Mouse (Mus musculus) MEL (cell line): ENCODE results near the gene Trap1. TPM values are rescaled to one million over a fixed set of nuclear protein-coding genes. Genes with fewer than 3 reads are reported as not detected.
"Not testable (repeated sequence)": the region's sequence is repeated elsewhere in the genome, so short reads cannot be mapped to it uniquely, and the experiment has no call there.

ENCODE experiments used
- DNase-seq: peaks from one replicate; pipeline ENCODE4 v3.0.0; 2011; ENCODE audit warnings: low read depth, low spot score
- H3K27ac ChIP-seq: 2 replicates; pipeline ENCODE4 v1.5.1; 2012; ENCODE audit warnings: low read depth, mild to moderate bottlenecking, control low read depth, low read length, moderate library complexity; ENCODE audit not compliant: control insufficient read depth
- H3K27me3 ChIP-seq, 2 experiments: fragments of 150-350 bp in 1 of 2; sonication (generic) in 1 of 2; 2 replicates each; pipeline ENCODE4 v1.6.1; 2012; ENCODE audit warnings: low read length in 2 of 2, mild to moderate bottlenecking in 2 of 2, improper control_type of control experiment in 1 of 2, moderate library complexity in 1 of 2; ENCODE audit not compliant: insufficient read depth in 2 of 2, control insufficient read depth in 1 of 2
- H3K36me3 ChIP-seq, 2 experiments: 2 replicates each; pipeline ENCODE4 v1.6.1; 2012 to 2014; ENCODE audit warnings: low read length in 2 of 2, improper control_type of control experiment in 1 of 2, inconsistent platforms in 1 of 2, mild to moderate bottlenecking in 1 of 2; ENCODE audit not compliant: insufficient read depth in 2 of 2, control insufficient read depth in 1 of 2
- H3K4me1 ChIP-seq, 2 experiments: fragments of 150-350 bp in 1 of 2; sonication (generic) in 1 of 2; 2 replicates each; pipeline ENCODE4 v1.6.1; 2012; ENCODE audit warnings: low read length in 2 of 2, improper control_type of control experiment in 1 of 2, mild to moderate bottlenecking in 1 of 2; ENCODE audit not compliant: insufficient read depth in 2 of 2, control insufficient read depth in 1 of 2
- H3K4me3 ChIP-seq, 2 experiments: fragments of 150-350 bp in 1 of 2; sonication (generic) in 1 of 2; 2 replicates each; pipeline ENCODE4 v1.5.1; 2012; ENCODE audit warnings: low read depth in 2 of 2, low read length in 2 of 2, mild to moderate bottlenecking in 2 of 2, moderate library complexity in 2 of 2, control low read depth in 1 of 2, improper control_type of control experiment in 1 of 2; ENCODE audit not compliant: control insufficient read depth in 1 of 2, insufficient read depth in 1 of 2
- H3K79me2 ChIP-seq: 2 replicates; pipeline ENCODE4 v1.6.1; 2012; ENCODE audit warnings: mild to moderate bottlenecking, low read length, moderate library complexity; ENCODE audit not compliant: control insufficient read depth, poor library complexity, insufficient read depth
- H3K9ac ChIP-seq: 2 replicates; pipeline ENCODE4 v1.6.1; 2012; ENCODE audit warnings: low read depth, mild to moderate bottlenecking, control low read depth, low read length, moderate library complexity; ENCODE audit not compliant: control insufficient read depth, poor library complexity, severe bottlenecking
- H3K9me3 ChIP-seq: fragments of 150-350 bp; sonication (generic); replicated peaks from 2 replicates; pipeline ENCODE4 v1.6.1; 2012; ENCODE audit warnings: mild to moderate bottlenecking, low read length, improper control_type of control experiment, moderate library complexity; ENCODE audit not compliant: insufficient read depth
- E2F4 ChIP-seq: IDR thresholded peaks from 2 replicates; pipeline ENCODE4 v1.6.1; 2011; ENCODE audit warnings: low read depth, low read length, improper control_type of control experiment, borderline replicate concordance
- GABPA ChIP-seq: IDR thresholded peaks from 2 replicates; pipeline ENCODE4 v1.6.1; 2012; ENCODE audit warnings: low read depth, mild to moderate bottlenecking, inconsistent platforms, low read length, improper control_type of control experiment, moderate library complexity
- JUND ChIP-seq: IDR thresholded peaks from 2 replicates; pipeline ENCODE4 v1.6.1; 2011; ENCODE audit warnings: low read depth, mild to moderate bottlenecking, improper control_type of control experiment, low read length
- MAX ChIP-seq: IDR thresholded peaks from 2 replicates; pipeline ENCODE4 v1.6.1; 2011; ENCODE audit warnings: low read length, improper control_type of control experiment
- MEF2A ChIP-seq: IDR thresholded peaks from 2 replicates; pipeline ENCODE4 v1.6.1; 2014; ENCODE audit warnings: low read depth, mild to moderate bottlenecking, inconsistent platforms, low read length, improper control_type of control experiment; ENCODE audit not compliant: poor library complexity, insufficient replicate concordance, severe bottlenecking; ENCODE audit errors: extremely low read depth
- MXI1 ChIP-seq: IDR thresholded peaks from 2 replicates; pipeline ENCODE4 v1.6.1; 2011; ENCODE audit warnings: mild to moderate bottlenecking, low read depth, low read length, improper control_type of control experiment
- NELFE ChIP-seq: IDR thresholded peaks from 2 replicates; pipeline ENCODE4 v1.6.1; 2011; ENCODE audit warnings: low read depth, low read length, improper control_type of control experiment
- NRF1 ChIP-seq: IDR thresholded peaks from 2 replicates; pipeline ENCODE4 v1.6.1; 2014; ENCODE audit warnings: low read depth, mild to moderate bottlenecking, inconsistent platforms, low read length, improper control_type of control experiment, moderate library complexity; ENCODE audit not compliant: poor library complexity, insufficient read depth, severe bottlenecking
- RCOR1 ChIP-seq: IDR thresholded peaks from 2 replicates; pipeline ENCODE4 v1.6.1; 2012; ENCODE audit warnings: low read depth, mild to moderate bottlenecking, inconsistent platforms, low read length, improper control_type of control experiment
- SIN3A ChIP-seq: IDR thresholded peaks from 2 replicates; pipeline ENCODE4 v1.6.1; 2012; ENCODE audit warnings: low read length, improper control_type of control experiment, inconsistent platforms
- SMC3 ChIP-seq: IDR thresholded peaks from 2 replicates; pipeline ENCODE4 v1.6.1; 2011; ENCODE audit warnings: low read depth, low read length, improper control_type of control experiment
- UBTF ChIP-seq: IDR thresholded peaks from 2 replicates; pipeline ENCODE4 v1.6.1; 2012; ENCODE audit warnings: low read depth, mild to moderate bottlenecking, inconsistent platforms, low read length, improper control_type of control experiment, moderate library complexity, borderline replicate concordance; ENCODE audit not compliant: insufficient read depth
- USF2 ChIP-seq, 2 experiments: IDR thresholded peaks; 2 replicates each; pipeline ENCODE4 v1.6.1; 2011 to 2012; ENCODE audit warnings: improper control_type of control experiment in 2 of 2, low read length in 2 of 2, borderline replicate concordance in 1 of 2, inconsistent platforms in 1 of 2, low read depth in 1 of 2, mild to moderate bottlenecking in 1 of 2; ENCODE audit not compliant: insufficient read depth in 1 of 2
- ZKSCAN1 ChIP-seq: IDR thresholded peaks from 2 replicates; pipeline ENCODE4 v1.6.1; 2012; ENCODE audit warnings: low read depth, mild to moderate bottlenecking, inconsistent platforms, low read length, improper control_type of control experiment, moderate library complexity
- ZMIZ1 ChIP-seq: IDR thresholded peaks from 2 replicates; pipeline ENCODE4 v1.6.1; 2012; ENCODE audit warnings: low read depth, mild to moderate bottlenecking, inconsistent platforms, low read length, improper control_type of control experiment, moderate library complexity
- ZNF384 ChIP-seq: IDR thresholded peaks from 2 replicates; pipeline ENCODE4 v1.6.1; 2012; ENCODE audit warnings: low read depth, mild to moderate bottlenecking, inconsistent platforms, low read length, improper control_type of control experiment
- polyA plus RNA-seq, 2 experiments: library from polyadenylated mRNA; stranded (reverse) in 1 of 2; unstranded in 1 of 2; fragments of >175 nt in 1 of 2; fragments of >200 nt in 1 of 2; gene quantifications; 2 replicates each; pipeline versions ENCODE4 v1.2.1 to v1.2.4; 2012; ENCODE audit warnings: low replicate concordance in 2 of 2, low read depth in 1 of 2; ENCODE audit not compliant: insufficient read length in 2 of 2, insufficient read depth in 1 of 2, missing spikeins in 1 of 2
- total RNA-seq: library from RNA; depleted of rRNA; stranded (reverse); fragments of 300-350 nt; gene quantifications from 2 replicates; pipeline ENCODE4 v1.2.3, GENCODE M21; 2012

Trap1 gene
- total and polyA plus RNA-seq, 3 experiments, result 120 to 299 (median 214) TPM

GRCm38 (mm10) chr16:4022719-4023118 is 54.9 kb downstream of the Trap1 start:
- Histone ChIP-seq H3K4me1 (peaks cover 0 to 8% of the 10 kb centered on the region in 2 experiments; a peak in 3 of 4 replicates), H3K27me3 (no peaks in the 10 kb centered on the region; a peak in 1 of 4 replicates), H3K79me2 (no peaks in the 10 kb centered on the region), H3K4me3 (no peak overlapping the region), H3K9ac (no peak overlapping the region), H3K9me3 (no peaks in the 10 kb centered on the region), H3K36me3 (peaks cover 0 to 6% of the 10 kb centered on the region in 2 experiments; a peak in 1 of 4 replicates), H3K27ac (no peak overlapping the region)
- TF ChIP-seq MAX, result no peak
- no peak for DNase-seq

- DNase-seq, result no peak
- Histone ChIP-seq H3K9me3 (no peaks in the 10 kb centered on the region), H3K9ac (no peak overlapping the region), H3K36me3 (no peaks in the 10 kb centered on the region), H3K79me2 (no peaks in the 10 kb centered on the region), H3K4me1 (no peaks in the 10 kb centered on the region), H3K4me3 (no peak overlapping the region), H3K27ac (no peak overlapping the region), H3K27me3 (no peaks in the 10 kb centered on the region; a peak in 1 of 4 replicates)
- TF ChIP-seq ZNF384 (no peak), E2F4 (no peak), MEF2A (no peak), USF2 (IDR thresholded peaks at IDR 0.05; ENCODE audit: borderline replicate concordance in 1 of 2, insufficient read depth in 1 of 2, low read depth in 1 of 2, low read length in 2 of 2) (no peak), RCOR1 (no peak), JUND (no peak), NRF1 (no peak), GABPA (no peak), SIN3A (no peak), UBTF (no peak), ZKSCAN1 (no peak), NELFE (no peak), ZMIZ1 (no peak), MXI1 (no peak), SMC3 (no peak)
Observed at GRCm38 (mm10) chr16:4021241-4021640, 56.4 kb downstream of the Trap1 start.

GRCm38 (mm10) chr16:4017466-4017865 is 60.2 kb downstream of the Trap1 start:
- H3K79me2 ChIP-seq, H3K9me3 ChIP-seq, H3K27ac ChIP-seq, DNase-seq, H3K9ac ChIP-seq, H3K27me3 ChIP-seq, H3K4me1 ChIP-seq, H3K36me3 ChIP-seq, H3K4me3 ChIP-seq: not testable (repeated sequence)

GRCm38 (mm10) chr16:4016786-4017185 is 60.8 kb downstream of the Trap1 start:
- H3K27ac ChIP-seq, H3K9me3 ChIP-seq, H3K4me3 ChIP-seq, H3K36me3 ChIP-seq, H3K9ac ChIP-seq, DNase-seq, H3K79me2 ChIP-seq, H3K27me3 ChIP-seq: not testable (repeated sequence)
- H3K4me1 ChIP-seq, result peaks cover 8 to 12% of the 10 kb centered on the region in 2 experiments
